Mouse (Mus musculus) layer of hippocampus, adult 9-10 months (tissue): ENCODE results near the gene Alkbh3.

ENCODE experiments used
- DNase-seq: peaks from one replicate; pipeline ENCODE4 v3.0.0; 2022; ENCODE audit warnings: low spot score

The Alkbh3 gene

DNA sequence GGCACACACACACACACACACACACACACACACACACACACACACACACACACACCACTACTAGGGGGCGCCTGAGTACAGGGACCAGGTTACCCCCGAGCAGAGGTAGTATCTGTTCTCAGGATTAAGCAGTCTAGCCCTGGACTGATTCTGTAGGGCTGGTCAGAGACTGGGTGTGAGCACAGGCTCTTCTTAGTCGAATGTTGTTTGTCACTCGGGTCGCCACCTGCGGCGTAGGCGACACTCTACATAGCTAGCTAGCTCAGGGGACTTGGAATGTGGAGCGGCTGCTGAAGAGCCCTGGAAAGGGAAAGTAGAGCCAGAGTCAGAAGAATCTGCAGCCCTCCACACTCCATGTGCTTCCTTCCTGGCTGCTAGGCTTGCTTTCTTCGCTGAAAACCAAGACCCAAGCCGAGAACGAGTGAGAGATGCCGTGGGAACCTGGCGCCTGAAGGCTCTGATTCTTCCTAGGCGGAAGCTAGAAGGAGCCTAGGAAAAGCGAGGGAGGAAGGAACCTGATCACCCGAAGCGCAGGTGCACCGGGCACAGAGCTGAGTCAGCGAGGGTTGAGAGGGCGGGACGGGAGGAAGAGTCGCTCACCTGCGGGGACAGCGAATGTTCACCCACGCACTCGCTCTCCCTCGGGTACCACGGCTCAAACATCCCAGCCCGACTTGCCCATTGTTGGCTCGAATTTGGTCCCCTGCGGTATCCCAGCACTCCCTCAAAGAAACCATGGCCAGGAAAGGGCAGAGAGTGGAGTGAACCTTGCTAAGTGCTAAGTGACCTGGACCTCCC lies 55.6 kb downstream of the Alkbh3 start:
- no peak for DNase-seq

DNA sequence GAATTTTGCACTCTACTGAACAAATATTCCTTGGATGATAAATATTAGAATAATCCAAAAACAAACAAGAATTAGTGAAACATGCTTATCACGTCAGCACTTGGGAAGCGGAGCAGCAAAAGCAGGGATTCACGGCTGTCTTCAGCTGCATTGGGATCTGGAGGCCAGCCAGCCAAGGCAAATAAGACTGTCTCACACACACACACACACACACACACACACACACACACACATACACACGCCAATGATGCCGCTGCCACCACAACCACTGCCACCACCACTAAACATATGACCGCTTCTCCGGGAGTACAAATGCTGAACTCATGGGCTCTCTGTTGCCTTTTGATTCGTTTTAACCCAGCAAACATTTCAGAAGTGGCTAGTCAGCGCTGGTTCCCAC lies 56.9 kb downstream of the Alkbh3 start:
- DNase-seq: no peak

DNA sequence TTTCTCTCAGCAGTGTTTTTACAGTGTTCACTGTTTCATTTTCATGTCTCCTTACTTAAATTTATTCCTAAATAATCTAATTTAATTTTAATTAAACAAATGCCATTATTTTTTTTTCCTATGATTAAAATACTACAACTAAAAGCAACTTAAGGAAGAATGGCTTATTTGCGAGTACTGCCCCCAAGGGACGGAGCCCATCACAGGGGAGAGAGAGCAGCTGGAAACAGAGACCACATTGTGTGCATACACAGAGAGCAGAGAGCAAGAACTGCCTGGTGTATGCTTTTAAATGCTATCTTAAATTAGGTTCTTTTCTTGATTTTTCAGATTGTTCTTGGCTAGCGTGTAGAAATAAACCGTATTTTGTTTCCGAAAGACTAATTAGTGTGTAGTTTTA lies 63.6 kb downstream of the Alkbh3 start:
- DNase-seq: no peak

DNA sequence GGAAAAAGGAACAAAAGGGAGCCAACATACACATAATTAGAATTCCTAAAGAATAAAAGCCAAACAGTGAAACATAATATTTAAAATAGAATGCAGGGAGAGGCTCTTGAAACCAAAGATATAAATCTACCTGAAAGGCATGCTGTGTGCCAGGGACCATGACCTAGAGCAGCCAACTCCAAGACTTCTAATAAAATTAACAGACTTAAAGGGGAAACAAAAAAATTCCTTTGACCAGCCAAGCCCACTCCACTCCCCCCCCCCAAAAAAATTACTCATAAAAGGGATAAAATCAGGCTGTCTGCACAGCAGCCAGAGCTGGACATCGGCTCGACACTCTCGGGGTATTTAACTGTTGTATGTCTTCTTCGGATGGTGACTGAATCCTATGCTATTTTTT lies 65.8 kb downstream of the Alkbh3 start:
- no peak for DNase-seq

DNA sequence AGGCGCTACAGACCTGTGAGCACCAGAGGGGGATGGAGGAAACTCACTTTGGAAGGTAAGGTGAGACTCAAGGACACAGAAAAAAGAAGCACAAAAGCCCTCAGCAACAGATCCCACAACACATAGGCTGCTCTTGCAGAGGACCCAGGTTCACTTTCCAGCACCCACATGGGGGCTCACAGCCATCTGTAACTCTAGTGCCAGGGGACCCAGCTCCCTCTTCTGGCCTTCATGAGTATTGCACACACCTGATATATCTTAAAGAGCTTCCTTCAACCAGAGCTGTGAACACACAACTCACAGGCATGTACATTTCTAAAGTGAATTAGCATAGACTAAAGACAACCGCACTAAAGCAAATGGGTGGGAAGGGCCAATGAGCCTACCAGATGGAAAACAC lies 66.5 kb downstream of the Alkbh3 start:
- DNase-seq: no peak

DNA sequence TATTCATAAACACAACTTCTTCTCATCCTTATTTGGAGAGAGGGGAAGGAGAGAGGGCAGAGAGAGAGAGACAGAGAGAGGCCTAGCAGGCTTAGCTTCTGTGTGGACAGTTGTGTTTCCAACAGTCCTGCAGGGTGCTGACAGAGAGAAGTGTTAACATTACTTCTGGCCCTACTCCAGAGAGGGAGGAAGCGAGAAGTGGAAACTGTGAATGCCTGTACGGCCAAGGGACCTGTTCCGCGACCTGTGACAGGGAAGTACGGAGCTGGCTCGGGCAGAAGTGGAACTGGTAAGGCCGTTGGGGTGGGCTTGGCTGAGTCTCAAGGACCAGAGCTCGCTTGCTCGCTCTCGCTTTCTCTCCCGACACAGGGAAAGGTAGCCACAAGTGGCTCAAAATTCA lies 68.9 kb downstream of the Alkbh3 start:
- no peak for DNase-seq

DNA sequence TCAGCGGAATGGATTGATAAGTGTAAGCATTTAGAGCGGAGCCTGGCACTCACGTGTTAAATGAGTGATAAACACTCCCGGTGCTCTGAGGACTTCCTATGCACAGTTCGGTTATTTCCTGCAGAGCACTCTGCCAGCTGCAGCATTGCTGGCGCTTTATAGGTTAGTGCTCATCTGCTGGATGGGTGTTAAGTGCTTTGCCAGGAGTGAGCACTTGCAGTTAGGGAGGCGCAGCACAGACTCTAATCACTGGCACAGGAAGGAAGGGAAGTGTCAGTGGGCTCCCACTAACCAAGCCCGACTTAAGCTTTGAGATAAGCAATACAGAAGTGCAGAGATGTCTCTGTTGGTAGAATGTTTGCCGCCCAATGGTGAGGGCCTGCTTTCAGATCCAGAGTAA lies 72.1 kb downstream of the Alkbh3 start:
- no peak for DNase-seq
